Mouse (Mus musculus) lung, postnatal 14 days (tissue): ENCODE results near the gene Lrp6.

Experiments used
- DNase-seq: peaks from one replicate; pipeline ENCODE4 v3.0.0; 2021

The Lrp6 gene

DNA sequence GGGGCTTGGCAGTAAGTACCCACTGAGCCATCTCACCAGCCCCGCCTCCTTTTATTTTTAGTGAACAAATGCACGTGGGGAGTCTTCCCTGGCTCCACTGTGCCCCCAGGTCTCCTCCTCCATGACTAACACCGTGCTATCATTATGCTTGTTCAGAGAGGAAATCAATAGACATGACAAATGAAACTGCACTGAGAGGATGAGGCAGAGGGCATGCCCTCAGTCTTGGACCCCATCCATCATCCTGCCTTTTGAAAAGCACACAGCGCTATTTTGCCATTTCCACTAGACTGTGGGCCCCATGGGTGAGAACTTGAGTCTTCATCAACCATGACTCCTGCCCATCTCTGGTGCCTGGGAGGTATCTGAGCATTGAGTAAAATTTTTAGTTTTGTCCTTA is 135.2 kb downstream of the Lrp6 start:
- no peak for DNase-seq

DNA sequence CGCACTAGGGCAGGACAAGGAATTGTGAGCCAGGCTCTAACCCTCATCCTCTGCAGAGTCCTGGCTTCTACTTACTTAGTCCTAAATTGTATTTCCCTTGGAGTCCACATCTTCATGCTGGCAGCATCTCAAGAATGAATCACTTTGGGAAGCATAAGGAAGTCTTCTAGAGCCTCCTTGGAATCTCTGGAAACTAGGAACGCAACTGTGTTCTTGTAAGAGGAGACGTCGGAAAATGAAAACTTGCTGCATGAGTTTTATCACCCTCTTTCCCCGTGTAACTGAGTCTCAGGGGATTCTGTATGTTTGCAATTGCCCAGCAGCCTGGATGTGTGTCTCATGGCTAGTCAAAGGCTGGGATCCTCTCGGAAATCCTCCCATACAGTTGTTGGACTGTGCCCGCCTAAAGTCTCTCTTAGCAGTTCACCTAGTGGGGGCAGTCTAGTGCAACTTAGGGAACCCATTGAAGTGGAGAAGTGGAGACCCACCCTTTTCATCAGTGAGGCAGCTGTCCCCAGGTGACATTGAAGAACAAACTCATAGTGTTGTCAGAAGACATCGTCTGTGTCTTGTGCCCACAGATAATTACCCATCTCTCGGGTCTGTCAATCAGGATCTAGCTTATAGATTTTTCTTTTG is 136.5 kb downstream of the Lrp6 start:
- DNase-seq, result no peak

- DNase-seq, result no peak
Observed at GRCm38 (mm10) chr6:134428455-134428854, 138.3 kb downstream of the Lrp6 start.

DNA sequence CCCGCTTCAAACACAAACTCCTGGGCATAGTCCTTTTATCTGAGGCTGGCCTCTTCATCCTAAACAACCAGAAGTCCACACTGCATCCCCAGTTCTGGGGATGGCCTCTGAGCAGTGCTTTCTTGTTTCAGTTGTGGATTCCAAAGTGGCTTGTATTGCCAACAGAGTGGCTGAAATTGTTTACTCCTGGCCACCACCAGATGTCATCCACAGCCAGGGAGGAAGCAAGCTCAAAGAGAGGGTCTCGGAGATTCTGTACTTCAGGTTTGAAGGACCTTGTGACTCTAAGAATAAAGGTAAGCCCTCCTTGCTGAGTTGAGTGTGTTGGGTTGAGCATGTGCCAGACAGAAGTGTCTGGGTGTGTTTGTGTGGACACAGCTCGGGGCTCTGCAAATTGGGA is 139.6 kb downstream of the Lrp6 start:
- DNase-seq, result no peak

DNA sequence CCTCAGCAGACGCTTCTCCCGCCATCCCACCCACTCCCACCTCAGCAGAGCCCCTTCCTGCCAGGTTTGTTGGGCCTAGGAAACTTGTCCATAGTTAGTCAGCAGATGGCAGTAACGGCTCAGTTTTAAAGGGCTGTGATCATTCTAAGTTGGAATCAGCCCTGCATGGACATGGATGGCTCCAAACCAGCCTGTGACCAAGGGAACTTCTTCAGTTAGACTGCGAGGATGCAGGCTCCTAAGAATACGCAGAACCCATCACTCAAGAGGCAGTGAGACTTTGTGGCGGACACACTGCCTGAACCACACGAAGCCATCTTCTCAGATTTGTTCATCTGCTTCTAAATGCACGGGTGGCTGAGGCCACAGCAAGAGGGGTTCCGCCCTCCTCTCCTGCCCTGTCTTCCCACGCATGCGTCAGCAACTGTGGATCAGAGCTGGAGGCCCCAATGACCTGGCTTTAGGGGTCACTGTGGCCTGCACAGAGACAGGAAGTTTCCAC is 141.5 kb downstream of the Lrp6 start:
- peak; percentile 76 for DNase-seq

- DNase-seq, result no peak
Observed at GRCm38 (mm10) chr6:134421921-134422320, 144.8 kb downstream of the Lrp6 start.

DNA sequence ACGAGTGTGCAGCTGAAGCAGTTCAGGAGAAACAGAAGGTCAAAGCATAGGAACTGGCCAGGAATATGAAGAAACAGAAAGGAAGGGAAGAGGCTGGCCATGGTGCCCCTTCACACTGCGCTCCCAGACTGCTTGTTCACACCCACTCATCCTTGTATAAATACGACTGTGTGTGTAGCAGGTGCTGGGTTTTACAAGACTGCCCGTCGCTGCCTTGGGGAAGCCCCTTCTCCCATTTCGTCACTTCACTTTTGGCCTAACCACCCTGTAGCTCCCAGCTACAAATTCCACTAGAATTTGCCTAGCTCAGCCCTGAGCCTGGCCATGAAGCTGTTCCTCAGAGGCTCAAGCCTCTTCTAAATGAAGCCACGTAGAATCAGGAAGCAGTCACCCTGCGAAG is 146.4 kb downstream of the Lrp6 start:
- no peak for DNase-seq

DNA sequence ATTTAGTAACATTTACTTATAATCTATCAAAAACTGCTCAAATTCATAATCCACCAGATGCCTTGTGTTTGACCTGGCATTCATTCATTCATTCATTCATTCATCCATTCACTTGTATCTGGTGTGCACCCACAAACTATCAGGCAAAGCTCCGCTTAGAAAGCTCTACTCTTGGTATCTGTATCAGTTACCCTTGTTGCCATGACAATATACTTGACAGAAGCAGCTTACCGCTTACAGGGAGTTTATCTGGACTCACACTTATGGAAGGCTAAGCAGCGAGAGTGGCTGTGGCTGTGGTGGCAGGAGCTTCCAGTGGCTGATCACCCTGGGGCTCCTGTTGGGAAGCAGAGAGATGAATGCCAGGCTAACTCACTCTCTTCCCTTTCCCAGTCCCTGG is 148.9 kb downstream of the Lrp6 start:
- no peak for DNase-seq

- no peak for DNase-seq
Observed at GRCm38 (mm10) chr6:134416556-134417105, 150.1 kb downstream of the Lrp6 start.

DNA sequence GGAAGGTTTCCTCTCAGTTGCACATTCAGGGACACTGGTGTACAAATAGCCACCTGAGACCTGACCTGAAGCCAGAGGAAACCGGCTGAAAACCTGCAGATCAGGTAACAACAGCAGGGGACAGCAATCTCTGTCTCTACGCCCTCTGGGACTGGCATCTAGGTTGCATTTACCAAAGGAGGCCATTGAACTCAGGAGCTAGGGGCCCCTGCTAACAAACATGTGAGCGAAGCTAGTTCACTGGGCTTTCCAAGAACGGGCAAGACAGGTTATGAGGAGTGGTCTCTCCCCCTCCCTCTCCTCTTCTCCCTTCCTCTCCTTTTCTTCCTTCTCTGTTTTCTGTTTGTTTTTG is 152.3 kb downstream of the Lrp6 start:
- no peak for DNase-seq

DNA sequence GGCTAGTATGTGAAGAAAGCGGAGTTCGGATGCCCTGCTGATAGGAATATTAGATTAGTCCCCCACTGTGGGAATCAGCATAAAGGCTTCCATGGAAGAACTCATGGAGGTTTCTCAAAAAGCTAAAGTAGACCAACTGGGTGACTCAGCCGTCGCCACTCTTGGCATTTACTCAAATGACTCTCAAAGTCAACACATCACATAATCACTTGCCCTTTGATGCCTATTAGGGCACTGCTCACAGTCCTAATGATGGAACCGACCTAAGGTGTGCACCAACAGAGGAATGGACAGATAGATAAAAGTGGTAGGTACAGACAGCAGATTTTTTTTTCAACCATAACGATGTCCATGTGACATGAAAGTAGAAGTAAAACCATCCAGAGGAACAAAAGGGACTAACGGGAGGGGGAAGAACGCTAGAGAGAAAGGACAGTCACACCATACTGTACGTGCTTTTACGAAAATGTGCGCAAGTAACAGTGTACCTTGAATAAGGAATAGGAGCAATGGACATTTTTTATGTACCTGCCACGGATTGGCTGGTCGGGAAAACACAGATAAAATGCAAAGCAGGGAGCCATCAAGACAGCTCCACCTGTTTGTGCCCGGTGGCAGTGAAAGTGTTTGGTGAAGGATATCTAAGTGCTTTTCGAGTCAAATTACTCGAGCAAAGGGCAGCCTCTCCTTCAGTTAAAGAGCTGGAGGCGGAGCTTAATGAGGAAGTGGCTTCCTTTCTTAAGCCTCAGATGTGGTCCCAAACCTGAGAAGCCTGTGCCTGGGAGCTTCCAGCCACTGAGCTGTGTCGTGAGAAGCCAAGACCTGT is 152.8 kb downstream of the Lrp6 start:
- DNase-seq, result peak; percentile 26

- no peak for DNase-seq
Observed at GRCm38 (mm10) chr6:134407226-134407625, 159.5 kb downstream of the Lrp6 start.

- no peak for DNase-seq
Observed at GRCm38 (mm10) chr6:134403684-134404070, 163.1 kb downstream of the Lrp6 start.

DNA sequence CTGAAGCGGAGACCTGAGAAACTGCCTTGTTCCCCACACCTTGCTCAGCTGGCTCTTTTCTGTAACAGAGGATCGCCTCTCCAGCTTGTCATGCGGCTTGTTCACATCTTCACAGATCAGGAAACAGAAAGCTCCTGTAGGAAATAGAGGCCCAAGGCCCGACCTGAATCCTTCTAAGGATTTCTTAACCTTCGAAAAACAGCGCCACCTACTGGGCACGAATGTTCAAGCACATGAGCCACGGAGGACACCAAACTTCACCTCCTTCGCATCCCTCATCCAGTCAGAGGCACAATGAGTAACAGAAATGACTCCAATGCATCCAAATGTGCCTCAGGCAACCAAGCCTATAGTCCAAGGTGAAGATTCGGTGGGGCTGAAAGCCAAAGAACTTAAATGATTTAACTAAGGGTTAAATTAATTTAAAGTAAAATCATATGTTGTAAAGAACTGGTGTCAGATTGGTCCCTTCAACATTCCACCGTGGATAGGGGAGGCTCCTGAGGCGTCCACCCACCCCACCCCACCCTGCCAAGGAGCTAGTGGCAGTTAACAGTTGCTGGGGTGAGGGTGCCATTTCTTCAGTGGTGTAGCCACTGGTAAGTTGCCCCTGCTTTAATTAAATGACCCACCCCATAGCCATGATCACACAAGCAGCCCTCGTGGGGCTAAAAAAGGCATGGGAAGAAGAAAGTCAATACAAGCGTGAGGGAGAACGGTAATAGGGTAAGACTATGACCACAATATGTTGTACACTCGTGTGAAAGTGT is 163.7 kb downstream of the Lrp6 start:
- DNase-seq, result peak; percentile 78
